Mouse (Mus musculus) activated CD4-positive, CD25-positive, alpha-beta regulatory T cell, adult 4 months (primary cell): ENCODE measurements around the gene Tomm70a. TPM values are rescaled to one million over a fixed set of nuclear protein-coding genes. Genes with fewer than 3 reads are reported as not detected.
"Not testable (repeated sequence)": the region's sequence is repeated elsewhere in the genome, so short reads cannot be mapped to it uniquely, and the experiment has no call there.

ENCODE experiments used
- ATAC-seq: one replicate; pipeline ENCODE4 v1.8.0; 2017
- polyA plus RNA-seq, 2 experiments: library from polyadenylated mRNA; unstranded; fragments of 100-300 nt; shearing (Covaris generic); gene quantifications; one replicate each; pipeline ENCODE4 v1.2.1; 2017

The Tomm70a gene
- polyA plus RNA-seq, 2 experiments from 2014 or later, result 10.1 to 14.7 TPM

DNA sequence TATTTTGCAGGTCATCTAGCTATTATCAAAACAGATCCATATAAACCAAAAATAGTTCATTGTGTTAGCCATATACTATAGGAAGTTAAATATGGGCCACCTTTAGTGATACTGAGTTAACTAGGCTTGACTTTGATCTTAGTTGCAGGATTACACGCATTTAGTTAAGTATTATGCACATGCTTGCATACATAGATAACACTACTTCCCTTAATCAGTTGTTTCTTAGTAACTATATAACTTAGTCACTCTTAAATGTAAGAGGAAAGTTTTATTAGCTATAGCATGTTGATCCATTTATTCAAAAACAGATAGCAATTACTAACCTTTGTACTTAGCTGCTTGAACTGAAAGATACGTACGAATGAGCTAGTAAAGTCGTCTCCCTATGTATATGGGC is 29.9 kb downstream of the Tomm70a start:
- no peak for ATAC-seq

DNA sequence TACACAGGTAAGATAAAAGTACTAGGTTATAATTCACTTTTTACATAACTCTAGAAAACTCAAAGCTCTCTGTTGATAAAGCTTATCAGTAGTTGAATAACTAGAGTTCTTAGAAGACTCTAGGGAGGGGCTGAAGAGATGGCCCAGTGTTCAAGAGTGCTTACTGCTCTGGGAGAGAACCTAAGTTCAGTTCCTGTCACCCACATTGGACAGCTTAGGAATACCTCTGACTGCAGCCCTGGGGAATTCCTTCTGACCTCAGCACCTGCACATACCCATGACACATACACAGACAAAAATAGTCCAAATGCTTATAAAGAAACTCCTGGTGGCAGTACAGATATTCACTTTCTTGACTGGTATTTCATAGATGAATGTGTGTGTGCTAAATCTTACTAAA is 34.4 kb downstream of the Tomm70a start:
- no peak for ATAC-seq

DNA sequence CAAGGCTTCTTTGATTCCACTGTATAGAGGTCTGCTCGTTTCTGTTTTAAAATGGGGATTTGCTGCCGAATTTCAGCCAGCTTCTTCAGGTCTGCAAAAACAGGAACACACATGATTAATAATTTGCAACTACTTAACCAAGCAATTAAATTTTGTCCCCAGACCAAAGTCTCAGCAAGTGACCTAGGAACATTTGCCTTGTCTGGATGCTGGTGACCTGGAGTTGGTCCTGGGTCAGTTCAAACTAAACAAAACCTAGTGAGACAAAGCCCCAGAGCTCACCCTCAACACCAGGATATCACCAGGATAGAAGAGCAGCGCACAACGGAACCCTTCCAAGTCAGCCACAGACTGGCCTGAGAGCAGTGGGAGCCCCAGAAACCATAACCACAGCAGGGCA is 35.6 kb downstream of the Tomm70a start:
- no peak for ATAC-seq

DNA sequence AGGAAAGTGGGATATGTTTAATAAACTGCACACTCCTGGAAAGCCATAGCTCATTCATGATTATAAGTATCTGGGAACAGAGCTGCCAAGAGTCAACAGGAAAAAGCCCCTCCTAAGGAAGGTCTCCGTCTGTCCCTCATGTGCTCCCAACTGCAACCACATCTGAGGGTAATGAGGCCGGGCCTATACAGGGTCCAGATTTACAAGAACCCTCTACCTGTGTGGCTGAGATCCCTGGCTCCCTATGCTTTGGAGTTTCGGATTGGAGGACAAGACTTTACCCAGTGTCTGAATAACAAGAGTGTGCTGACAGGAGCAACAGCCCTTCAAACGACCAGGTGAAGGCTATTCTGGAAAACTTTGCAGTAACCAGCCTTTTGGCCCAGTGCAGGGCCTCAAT is 36.2 kb downstream of the Tomm70a start:
- no peak for ATAC-seq

DNA sequence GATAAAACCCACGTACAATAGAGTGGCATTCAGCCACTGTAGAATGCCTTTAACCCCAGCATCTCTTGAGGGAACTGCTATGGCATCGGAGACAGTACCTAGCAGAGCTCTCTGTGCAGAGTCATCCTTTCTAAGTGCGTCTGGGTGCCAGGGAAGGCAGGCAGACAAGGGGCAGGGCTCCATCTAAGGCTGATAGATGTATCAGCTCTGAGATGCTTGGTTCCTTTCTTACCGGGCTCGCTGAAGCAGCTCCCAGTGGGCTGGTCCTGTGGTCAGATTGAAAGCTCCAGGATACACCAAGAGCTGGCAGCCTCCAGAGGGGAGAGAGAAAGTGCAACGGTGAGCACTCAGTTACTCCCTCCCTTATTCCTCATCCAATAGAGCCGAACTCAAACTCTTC is 38.3 kb downstream of the Tomm70a start:
- no peak for ATAC-seq

DNA sequence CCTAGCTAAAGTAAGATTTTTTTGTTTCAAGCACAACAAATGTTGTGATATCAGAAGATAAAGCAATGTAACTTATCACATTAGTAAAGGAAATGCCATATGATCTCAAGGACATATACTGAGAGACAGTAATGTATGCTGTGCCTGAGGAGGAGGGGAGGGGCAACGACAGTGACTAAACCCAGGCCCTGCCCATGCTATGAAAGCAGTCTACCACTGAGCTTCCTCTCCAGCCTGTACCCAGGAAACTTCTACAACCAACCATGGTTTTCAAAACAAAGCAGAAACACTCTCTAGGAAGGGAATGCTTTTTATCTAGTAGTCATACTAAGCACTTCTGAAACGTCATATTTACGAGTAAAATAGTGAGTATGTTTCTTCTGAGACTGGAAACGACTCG is 41.3 kb downstream of the Tomm70a start:
- no peak for ATAC-seq

DNA sequence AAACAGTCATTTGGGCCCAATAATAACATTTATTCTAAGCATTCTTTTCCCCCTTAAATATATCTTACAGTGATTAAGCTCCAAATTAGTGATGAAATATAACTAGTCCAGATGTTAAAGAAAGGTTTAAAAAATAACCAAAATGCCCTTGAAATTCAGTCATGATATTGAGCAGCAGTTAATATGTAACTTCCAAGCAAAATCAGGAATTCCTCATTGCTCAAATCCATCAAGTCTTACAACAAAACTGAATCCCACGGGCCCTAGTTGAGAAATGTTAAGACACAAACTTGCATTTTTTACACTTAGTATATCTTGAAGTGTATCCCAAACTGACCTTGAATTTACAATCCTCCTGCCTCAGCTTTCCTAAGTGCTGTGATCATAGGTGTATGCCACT is 42.2 kb downstream of the Tomm70a start:
- ATAC-seq, result no peak

DNA sequence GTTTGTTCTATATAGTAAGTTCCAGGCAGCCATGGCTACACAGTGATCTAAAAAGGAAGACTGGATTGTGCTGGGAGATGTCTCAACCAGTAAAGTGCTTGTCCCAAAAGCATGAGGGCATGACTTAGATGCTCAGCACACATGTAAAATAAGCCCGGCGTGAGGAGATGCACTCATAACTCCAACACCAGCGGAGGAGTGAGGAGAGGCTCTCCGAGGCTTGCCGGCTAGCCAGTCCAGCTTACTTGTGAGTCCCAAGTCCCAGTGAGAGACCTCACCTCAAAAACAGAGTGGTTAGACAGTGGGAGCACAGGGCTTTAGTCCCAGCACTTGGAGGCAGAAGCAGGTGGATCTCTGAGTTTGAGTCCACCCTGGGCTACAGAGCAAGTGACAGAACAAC is 43.7 kb downstream of the Tomm70a start:
- no peak for ATAC-seq

DNA sequence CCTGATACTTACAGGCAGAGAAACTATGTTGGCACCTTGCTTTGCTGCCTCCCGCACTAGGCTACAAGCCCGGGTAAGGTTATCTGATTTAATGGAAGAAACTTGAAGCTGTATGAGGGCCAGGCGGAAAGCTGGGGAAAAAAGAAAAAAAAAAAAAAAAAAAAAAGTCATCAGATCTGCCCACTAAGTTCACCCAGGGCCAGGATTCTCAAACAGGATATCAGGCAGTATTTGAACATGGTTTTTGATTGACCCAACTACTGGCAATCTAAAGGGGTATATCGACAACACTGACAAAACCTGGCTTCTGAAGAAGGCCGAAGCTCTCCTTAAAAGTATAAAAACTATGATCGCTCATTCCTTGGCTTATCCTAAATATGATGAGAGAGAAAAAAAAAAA is 44.6 kb downstream of the Tomm70a start:
- ATAC-seq, result no peak

DNA sequence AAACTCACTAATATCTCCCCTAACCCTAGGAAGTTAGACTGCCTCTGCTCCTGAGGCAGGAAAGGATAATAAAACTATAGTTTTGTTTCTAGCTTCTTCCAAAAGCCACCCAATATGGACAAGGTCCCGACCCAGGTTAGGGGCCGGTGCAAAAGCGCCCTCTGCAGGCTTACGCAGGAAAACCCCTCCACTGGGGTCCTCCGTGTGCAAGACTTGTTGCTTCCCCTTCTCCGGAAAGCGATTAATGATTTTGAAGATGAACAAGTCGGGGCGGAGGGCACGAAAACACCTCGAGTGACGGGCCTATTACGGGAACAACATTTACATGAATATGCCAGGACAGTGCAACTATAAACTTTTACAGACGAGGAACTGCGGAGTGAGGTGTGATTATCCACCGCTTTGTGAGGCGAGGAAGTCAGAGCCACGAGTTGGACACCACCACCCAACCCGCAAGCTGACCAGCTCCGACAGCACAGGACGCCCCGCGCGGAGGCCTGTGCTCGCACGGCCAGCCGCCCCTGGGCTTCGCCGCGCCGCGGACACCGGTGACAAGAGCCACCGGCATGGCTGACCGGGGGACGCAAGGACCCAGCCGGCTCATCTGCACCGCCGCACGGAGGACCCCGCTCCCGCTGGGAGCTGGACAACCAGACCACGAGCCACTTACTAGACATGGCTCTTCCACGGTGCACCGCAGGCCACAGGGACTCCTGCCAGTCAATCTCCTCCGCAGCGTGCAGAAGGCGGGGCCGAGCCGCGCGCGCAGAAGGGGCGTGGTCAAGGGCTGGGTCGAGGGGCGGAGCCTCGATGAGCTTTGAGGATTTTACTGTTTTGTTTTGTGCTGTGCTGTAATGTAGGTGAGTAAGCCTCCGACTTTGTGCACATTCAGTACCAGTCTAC is 45.4 kb downstream of the Tomm70a start, which contains the start of gene Nit2:
Gene Nit2 (minus strand): TSS at position 731 of the 903 bp plus-strand sequence.
- ATAC-seq, result peak; percentile 97

DNA sequence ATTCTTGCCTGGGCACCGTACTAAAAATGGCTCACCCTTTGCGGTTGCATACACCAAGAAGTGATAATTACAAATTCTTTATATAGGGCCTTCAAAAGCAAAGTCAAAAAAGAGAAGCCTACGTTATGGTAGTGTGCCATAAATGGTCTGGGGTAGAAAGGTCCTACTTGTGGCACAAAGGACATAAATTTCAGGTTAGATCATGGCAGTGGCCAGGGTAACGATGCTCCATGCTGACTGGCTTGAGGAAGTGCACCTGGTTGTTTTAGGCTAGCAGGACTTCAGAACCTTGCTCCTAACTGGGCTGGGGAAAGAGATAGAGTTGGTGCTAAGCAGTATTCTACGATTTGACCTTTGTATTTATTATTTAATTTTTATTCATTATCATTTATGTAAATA is 46.0 kb downstream of the Tomm70a start:
- peak; percentile 3 for ATAC-seq

DNA sequence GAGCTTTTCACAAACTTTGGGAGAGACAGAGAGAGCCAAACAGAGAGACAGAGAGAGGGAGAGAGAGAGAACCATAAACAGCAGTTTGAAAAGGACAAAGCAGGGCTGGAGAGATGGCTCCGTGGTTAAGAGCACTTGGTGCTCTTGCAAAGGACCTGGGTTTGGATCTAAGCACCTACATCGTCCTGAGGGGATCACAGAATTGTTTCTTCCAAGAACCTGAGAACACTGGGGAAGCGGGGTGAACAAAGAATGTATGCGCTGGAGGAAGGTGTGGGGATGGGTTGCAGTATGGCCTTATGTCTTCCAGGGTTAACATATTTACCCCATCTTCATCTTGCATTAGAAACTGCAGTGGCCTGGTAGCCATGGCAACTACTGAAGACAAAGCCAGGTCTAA is 46.7 kb downstream of the Tomm70a start:
- no peak for ATAC-seq

DNA sequence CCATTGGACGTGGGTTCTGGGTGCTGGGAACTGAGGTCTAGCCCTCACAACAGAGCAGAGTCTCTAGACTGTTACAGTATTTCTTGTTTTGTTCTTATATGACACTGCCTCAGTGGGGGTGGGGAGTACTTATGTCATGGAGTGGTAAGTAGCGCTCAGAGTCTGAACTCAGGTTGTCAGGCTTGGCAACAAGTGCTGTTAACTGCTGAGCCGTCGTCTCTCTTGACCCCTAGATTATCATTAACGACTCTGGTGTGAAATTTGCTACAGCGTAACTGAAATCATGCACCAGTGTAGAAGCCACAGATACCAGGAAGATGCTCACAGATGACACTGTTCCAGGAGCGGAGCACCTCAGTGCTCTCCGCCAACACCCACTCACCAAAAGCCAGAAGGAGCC is 49.7 kb downstream of the Tomm70a start:
- no peak for ATAC-seq

DNA sequence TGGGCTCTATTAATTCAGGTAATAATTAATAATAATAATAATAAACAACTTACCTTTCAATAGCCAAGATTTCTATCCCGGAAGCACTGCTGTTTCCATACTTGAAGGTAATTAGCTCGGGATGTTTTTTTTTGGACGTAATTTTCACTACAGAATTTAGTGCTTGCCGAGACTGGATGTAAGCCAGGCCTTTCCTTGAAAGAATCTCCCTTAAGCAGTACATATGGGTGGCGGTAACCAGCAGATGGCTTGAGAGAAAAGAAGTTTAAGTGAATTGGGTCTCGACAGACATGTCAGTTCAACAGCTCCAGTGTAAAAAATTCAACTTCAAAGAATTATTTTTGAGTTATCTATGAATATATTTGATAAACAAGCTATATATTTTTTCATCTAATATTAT is 50.1 kb downstream of the Tomm70a start:
- ATAC-seq, result no peak

DNA sequence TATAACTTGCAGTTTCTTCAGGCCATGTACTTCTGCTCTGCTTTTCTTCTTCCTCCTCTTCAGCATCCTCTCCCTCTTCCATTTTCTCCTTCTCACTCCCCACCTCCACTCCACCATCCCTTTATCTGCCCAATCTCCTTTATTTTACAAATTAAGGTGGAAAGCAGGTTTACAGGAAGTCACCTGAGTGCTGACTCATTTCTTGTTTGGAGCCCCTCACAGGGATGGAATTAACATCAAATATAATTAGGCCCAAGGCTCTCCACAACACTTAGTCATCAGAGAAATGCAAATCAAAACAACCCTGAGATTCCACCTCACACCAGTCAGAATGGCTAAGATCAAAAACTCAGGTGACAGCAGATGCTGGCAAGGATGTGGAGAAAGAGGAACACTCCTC is 53.0 kb downstream of the Tomm70a start:
- not testable (repeated sequence) for ATAC-seq

DNA sequence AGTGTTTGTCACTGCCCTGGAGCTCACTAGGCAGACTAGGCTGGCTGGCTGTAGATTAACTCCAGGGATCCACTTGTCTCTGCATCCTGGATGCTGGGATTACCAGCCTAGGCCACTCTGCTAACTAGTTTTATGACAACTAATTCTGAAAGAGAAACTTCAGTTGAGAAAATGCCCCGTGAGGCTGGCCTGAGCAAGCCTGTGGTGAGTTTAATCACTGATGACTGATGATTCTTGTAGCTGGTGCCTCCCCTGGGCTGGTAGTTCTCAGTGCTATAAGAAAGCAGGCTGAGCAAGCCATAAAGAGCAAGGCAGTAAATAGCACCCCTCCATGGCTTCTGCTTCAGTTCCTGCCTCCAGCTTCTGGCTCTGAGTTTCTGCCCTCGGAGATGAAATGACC is 54.2 kb downstream of the Tomm70a start:
- no peak for ATAC-seq

DNA sequence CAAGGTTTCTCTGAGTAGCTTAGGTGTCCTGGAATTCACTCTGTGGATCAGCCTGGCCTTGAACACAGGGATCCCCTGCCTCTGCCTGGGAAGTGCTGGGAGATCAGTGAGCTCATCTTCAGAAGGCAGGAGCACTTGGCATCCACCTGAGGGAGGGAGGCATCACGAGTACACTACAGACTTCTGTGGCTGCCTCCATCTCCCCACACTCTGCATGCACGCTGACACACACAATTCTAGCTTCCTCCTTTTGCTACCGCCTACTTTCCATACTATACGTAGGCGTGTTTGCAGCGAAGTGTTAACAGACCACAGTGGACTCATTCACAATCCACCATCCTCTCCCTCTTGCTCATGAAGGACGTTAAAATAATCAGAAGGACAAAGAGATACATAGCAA is 54.8 kb downstream of the Tomm70a start:
- ATAC-seq, result no peak

DNA sequence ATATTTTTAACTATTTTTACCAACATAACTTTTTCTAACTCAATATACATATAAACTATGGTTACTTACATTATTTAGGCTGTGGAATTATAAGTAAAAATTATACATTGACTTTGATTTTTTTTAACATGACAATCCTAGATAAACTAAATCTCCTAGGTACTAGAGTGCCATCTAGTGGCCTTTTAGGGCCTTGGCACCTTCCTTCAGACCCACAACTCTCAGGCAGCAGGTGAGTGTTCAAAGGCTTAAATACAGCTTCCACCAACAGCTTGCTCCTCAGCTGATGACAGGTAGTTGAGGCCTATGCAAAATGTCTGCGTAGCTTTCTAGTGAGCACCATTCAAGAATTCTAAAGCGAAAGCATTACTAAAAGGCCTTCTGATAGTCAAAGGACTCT is 55.8 kb downstream of the Tomm70a start:
- peak; percentile 91 for ATAC-seq

DNA sequence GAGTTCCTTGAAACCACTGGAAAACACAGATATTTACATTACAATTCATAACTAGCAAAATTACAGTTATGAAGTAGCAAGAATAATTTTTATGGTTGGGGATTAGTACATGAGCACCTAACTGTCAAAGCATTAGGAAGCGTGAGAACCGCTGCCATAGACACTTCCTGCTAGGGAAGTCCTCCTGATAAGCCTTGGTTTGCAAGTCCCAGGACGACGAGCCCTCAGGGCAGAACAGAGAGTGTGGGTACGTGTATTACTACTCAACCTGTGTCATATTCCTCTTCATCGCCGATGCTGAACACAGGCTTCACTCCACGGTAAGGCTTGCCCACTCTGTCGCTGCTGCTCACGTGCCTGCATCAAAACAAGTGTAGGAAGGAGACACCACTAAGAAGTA is 56.2 kb downstream of the Tomm70a start:
- ATAC-seq, result no peak

DNA sequence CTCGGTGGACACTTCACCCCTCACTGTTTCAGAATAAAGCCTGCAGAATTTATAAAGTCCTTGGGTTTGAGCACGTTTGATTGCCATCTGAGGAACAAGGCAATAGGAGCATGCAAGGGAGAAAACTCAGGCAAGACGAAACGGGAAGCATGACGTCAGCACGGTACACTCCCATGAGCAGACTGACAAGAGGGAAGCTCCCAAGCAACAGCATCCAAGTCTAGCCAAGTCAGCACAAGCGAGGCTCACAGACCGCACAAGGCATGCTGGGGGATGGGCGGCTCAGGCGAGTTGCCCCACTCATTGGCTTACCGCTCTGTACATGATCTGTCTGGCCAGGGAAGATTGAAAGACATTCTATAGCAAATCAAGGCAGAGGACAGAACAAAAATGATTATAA is 59.7 kb downstream of the Tomm70a start:
- ATAC-seq, result no peak

DNA sequence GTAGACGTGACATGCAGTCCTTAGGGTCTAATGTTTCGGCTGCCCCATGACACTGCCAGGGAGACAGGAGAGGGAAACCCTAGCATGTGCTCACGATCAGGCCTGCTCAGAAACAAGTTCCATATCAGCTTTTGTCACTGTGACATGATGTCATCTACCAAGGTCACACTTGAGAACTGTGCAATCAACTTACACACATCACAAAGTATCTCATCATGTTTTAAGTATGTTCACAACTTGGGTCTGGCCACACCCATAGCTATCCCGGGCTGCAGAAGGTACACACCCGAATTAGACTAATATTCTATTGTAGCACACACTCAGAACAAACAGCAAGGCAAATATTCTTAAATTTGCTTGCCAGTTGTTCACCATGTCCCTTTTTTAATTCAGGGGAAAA is 60.5 kb downstream of the Tomm70a start:
- ATAC-seq, result no peak

DNA sequence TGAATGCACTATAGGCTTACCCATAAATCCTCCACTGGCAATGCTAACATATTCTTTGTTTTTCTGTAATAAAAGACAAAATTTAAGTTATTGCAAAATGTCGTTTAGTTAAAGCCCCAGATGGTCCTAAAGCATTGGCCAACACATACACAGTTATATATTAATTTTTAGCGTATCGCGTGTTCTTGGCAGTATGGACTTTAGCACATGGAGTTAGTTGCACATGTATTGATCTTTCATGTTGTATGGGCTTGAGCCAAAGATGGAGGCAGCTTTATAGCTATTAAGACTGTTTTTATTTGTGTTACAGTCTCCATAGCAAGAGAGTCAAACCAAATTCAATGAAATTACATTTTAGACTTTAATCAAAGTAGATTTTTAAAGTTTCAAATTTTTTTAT is 65.1 kb downstream of the Tomm70a start:
- no peak for ATAC-seq

DNA sequence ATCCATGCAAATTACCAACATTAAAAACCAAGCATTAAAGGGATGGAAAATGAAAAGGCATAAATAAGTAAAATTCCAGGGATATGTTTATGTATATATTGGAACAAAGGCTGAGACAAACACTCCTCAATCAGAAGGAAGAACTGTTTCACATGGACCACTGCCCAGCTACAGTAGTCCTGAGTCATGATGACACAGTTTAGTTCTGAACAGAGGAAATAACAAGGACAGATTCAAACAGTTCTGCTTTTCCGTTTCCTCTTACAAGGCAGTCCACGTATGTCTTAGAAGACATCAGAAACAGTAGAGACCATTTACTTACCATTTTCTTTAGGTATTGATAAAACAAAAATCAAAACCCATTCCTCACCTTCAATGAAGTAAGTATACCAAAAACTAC is 68.0 kb downstream of the Tomm70a start:
- ATAC-seq, result no peak

DNA sequence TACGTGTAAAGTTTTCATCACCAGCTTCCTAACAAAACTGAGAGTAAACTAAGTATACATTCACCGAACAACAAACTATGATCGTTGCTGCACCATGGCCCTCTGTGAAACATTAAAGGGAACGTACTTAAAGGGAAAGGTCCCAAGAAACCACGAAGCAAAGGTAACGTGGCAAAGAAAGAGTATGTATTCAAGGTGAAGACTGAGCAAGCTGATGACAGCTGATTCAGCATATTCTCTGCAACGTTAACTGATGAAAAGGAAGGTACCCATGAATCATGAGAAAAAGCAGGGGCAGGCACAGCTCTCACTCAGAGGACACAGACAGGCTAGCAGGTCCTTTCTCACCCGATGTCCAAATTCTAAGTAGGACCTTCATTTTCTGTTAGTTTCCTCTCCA is 68.9 kb downstream of the Tomm70a start:
- ATAC-seq, result no peak

DNA sequence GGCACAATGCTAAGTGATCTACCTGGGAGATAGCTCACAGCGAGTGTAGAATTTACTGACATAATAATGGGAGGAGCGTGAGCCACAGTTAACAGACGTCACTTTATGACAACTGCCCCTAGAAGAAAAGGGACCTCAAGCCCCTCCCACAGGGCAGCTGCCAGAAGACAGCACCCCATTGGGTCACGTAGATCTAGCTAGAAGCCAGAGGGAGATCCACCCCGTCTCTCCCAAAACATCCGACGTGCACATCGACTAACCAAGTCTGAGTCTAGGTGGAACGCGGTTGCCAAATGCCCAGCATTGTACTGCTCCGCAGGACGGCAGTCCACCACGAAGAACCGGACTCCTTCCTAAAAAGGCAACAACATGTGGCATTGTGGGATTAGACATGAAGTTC is 69.7 kb downstream of the Tomm70a start:
- ATAC-seq, result no peak
